Mouse (Mus musculus) liver, embryonic 14.5 days (tissue): ENCODE measurements around the gene Rc3h1.

Source experiments
- CTCF ChIP-seq: IDR thresholded peaks from 2 replicates; pipeline ENCODE4 v1.5.1; 2016; ENCODE audit warnings: antibody characterized with exemption, low read depth, control low read depth
- EP300 ChIP-seq: IDR thresholded peaks from 2 replicates; pipeline ENCODE4 v1.6.1; 2016; ENCODE audit warnings: antibody characterized with exemption, low read depth

- TF ChIP-seq CTCF (no peak), EP300 (no peak)
Observed at GRCm38 (mm10) chr1:160963199-160963598, 57.0 kb downstream of the Rc3h1 start.
